Mouse (Mus musculus) B cell, adult 62 days (primary cell): ENCODE results near the gene Spsb2. TPM values are rescaled to one million over a fixed set of nuclear protein-coding genes. Genes with fewer than 3 reads are reported as not detected.

Experiments used
- total RNA-seq: library from RNA; stranded (reverse); gene quantifications from 4 replicates; pipeline ENCODE4 v1.2.4, GENCODE M21; 2023

Gene Spsb2
- 6.7 to 7.2 TPM (median 6.9 TPM) in 4 replicates for total RNA-seq

DNA sequence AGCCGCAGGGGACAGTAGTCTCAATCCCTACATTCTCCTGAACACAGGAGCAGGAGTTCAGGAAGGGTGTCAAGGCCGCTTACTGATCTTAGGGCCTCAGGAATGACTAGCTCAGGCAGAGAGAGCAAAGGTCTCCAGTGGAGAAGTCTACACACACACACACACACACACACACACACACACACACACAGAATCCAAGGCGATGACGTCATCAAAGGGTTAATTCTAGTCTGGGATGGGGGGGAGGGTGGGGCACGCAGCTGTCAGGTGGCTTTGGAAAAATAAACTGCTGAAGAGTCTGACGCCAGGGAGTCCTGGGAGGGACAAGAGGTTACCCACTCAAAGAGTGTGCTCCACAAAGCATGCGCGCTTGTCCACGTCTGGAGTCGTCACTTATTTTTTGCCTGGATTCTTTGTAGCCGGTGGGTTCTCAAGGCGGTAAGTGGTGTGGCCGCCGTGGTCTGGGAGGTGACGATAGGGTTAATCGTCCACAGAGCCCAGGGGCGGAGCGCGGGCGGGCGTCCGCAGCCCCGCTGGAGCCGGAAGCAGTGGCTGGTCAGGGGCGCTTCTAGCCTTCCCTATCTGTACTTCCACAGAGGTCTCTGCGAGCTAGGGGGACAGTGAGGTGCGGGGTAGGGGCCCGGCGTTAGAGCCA lies at the start of gene Spsb2:
Gene Spsb2 (plus strand): TSS at position 304 of the 655 bp plus-strand sequence.

DNA sequence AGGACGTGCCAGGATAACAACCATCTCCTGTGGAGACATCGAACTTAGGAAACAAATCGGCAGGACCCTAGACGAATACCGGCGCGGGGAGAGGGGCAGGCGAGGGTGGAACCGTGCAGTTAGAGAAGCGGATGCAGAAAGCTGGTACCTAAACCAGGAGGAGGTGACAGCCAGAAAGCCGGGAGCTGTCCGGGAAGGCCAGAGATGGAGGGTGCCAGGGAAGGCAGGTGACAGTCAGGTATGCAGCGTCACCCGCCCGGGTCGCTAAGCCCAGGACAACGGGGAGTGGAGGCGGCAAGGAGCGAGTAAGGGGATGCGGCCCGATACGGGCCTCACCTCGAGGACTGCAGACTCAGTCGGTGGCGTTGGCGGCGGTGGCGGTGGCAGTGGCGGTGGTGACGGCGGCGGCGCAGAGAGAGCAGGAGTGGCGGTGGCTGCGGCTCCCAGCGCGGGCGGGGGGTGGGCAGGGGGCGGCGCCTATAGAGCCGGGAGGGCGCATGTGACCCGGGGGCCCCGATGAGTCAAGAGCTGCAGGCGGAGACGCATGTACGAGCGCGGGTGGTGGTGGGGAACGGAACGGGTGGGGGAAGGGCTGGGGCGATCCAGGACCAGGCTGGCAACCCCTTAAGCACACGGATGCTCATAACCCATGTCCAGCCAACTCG lies 39.2 kb upstream of the Spsb2 start, which contains the start of gene Eno2:
Gene Eno2 (minus strand): TSS at position 573 of the 665 bp plus-strand sequence.

DNA sequence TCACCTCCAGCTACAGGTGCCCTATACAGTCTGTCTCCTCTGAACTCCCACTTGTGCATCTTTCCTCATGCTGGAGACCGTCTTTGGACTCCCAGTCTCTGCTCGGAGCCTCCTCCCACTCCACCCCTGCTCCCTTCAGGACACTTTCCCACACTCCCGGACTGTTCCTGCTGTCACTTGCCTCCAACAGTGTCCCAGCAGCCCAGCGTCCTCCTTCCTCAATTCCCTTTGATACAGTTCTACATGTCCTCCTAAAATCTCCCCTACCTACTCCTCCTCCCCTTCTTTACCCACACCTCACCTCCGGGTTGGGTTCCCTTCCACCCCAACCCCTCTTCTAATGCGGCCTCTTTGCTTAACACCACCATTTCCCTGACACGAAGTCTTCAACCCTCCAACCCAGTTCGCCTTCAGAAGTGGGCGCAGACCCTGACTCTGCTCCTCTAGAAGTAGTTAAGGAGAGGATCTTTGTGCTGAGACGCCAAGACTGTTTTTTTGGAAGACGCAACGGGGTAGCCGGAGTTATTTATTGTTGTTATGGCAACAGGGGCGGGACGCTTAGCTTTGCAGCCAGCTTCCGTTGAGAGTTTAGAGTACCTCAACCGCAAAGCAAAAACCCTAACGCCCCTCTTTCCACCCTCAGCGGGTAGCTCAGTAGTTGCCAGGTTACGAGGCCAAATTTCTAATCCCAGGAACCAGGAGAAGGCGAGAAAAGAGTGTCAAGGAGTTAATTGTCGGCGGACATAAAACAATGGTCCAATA lies 29.1 kb upstream of the Spsb2 start, which contains the start of gene Lrrc23:
Gene Lrrc23 (minus strand): TSS at position 506 of the 762 bp plus-strand sequence.

DNA sequence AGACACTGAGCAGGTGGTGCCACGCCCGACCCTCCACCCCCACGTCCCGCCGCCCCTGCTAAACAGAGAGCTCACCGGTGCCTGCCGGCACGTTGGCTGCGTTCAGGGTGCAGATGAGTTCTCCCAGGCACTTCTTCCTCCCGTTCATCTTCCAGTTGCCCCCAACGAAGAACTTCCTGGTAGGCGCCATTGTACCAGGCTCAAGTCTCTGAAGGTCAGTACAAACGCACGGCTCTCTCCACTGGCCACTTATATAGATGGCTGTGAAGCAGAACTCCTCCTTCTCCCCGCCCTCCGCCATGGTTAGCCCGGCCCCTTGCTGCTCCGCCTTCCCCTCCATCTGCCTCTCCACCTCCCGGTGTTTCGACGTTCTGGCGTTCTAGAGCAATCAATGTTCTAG lies 5.5 kb downstream of the Spsb2 start, which contains the start of gene Tpi1:
Gene Tpi1 (minus strand): TSS at position 364 of the 400 bp plus-strand sequence.

DNA sequence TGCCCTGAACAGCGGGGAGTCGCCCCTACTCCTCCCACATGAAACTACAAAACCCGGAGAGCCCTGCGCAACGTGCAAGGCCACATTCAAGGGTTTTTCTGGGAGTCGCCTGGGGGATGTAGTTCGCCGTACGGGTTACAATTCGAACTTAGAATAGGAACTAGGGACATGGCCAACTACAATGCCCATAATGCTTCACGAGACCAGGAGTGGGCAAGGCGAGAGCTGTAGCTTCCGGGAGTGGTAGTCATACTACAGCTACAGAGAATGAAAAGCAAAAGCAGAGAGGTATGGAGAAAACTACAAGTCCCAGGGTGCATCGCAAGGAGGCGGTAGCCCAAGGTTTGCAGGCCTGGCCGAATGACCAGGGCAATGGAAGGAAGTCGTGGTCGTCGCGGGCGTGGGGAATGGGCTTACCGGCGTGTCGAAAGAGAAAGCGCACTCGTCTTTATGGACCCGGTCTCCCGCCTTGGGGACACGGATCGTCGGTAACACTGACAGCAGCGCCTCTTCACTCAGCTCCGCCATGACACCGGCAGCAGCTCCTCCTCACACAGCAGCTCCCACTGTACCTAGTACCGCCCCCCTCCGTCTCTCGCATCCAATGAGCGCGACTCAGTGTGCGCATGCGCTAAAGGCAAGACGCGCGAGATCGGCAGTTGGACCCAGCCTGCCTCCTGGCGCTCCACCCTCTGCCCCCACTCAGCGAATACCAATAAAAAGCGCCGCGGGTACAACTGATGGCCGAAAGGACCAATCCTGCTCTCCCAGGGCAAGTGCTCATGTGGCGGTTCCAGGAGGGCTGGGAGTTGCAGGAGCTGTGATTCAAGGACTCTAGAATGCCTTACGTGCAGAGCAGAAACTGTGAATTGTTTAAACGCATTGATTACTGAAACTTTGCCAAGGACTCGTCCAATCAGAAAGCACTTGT lies 20.7 kb downstream of the Spsb2 start, which contains the start of the genes Usp5 and Cdca3:
Gene Usp5 (minus strand): TSS at position 617 of the 931 bp plus-strand sequence.
Gene Cdca3 (plus strand): TSS at position 680 of the 931 bp plus-strand sequence.

DNA sequence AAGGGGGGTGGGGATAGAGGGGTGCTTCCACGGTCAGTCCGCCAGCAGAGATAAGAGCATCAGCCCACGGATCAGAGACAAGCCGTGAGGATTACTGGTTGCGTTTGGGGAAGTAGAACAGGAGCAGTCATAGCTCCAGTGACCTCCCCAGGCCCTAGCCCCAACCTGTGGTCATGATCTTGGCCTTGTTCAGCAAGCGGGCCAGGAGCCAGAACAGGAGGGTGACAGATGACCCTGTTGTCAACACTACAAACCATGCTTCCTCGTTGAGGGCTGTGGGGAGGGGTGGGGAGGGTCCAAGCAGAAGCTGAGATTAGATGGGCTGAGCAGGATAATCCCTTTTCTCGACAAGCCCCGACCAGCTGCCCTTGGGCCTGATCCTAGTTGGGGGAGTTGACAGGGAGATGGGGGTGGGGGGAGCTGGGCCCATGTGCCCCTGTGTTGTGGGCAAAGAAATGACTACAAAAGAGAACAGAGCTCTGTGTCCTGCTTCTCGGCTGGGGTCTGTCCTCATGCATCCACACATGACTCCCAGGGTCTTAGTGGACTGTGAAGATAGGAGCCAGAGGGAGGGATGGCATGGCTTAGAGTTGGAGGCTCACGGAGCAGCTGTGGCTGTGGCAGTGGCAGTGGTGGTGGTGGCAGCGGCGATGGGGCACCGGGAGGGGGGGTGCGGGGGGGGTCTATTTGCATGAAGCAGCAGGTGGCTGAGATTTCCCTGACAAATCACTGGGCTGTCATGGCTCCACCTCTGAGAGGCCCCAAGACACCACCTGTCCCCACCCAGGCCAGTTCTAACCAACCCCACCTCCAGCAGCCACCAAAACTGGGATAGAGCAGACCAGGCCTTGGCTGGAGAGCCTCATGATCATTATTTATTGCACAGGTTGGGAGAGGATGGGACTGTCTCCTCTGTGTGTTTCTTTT lies 32.0 kb downstream of the Spsb2 start, which contains the start of gene Gnb3:
Gene Gnb3 (minus strand): TSS at position 35 of the 927 bp plus-strand sequence.

DNA sequence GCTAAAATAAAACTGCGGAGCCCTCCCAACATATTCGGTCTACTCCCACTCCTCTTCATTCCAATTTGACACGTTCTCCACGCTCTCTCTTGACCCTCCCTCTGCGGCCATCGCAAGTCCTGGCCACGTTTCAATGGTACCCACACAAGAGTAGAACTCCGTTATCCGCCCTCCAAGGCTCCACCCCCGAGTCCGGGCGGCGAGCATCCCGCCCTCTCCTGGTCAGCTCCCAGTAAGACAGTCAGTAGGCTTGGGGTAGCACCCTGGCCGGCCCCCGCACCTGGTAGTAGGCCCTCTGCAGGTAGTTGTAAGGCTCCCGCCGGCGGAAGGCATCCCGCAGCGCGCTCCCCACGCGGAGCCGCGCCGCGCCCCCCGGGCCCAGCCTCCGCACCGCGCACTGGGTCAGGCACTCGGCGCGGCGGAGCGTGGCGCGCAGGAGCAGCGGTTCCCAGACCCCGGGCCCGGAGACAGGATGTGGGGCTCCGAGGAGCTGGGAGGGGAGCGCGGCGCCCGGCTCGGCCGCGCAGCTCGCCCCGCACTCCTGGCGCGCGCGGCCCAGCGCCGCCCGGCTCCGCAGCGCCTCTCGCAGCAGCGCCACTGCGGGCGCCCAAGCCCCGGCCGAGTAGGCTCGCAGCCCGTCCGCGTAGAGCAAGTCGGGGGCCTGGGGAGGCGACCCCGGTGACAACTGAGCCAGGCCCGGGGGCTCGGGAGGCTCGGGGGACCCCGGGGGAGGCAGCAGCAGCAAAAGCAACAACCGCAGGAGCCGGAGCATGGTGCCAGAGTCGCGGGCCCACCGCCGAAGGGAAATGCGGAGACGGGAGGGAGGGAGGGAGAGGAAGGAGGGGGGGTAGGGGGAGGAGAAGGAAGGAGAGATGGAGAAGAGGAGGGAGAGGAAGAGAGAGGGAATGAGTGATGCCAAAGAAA lies 48.7 kb downstream of the Spsb2 start, which contains the start of gene P3h3:
Gene P3h3 (minus strand): TSS at position 837 of the 924 bp plus-strand sequence.

Other genes with a start within 250 kb of the Spsb2 start
- not detected in 4 replicates for gene C1rb, start 238.4 kb upstream of the Spsb2 start, total RNA-seq
- gene C1s2, start 172.6 kb upstream of the Spsb2 start, total RNA-seq, result not detected in 4 replicates
- 42.2 to 48.8 TPM (median 45.2 TPM) in 4 replicates for gene Lpcat3, start 145.6 kb upstream of the Spsb2 start, total RNA-seq
- 115 to 118 TPM (median 117 TPM) in 4 replicates for gene Emg1, start 96.5 kb upstream of the Spsb2 start, total RNA-seq
- gene Phb2, start 96.3 kb upstream of the Spsb2 start, total RNA-seq, result 203 to 223 TPM (median 208 TPM) in 4 replicates
- 539 to 564 TPM (median 559 TPM) in 4 replicates for gene Ptpn6, start 69.9 kb upstream of the Spsb2 start, total RNA-seq
- gene Grcc10, start 67.3 kb upstream of the Spsb2 start, total RNA-seq, result 241 to 258 TPM (median 254 TPM) in 4 replicates
- not detected in 4 replicates for gene Gm45234, start 52.6 kb upstream of the Spsb2 start, total RNA-seq
- 25.6 to 34.0 TPM (median 29.7 TPM) in 4 replicates for gene Atn1, start 52.1 kb upstream of the Spsb2 start, total RNA-seq
- 3.8 to 9.2 TPM (median 6.2 TPM) in 4 replicates for gene Eno2, start 39.0 kb upstream of the Spsb2 start, total RNA-seq
- 3.5 to 6.6 TPM (median 4.1 TPM) in 4 replicates for gene Lrrc23, start 28.9 kb upstream of the Spsb2 start, total RNA-seq
- 52.3 to 60.9 TPM (median 55.2 TPM) in 4 replicates for gene Tpi1, start 5.6 kb downstream of the Spsb2 start, total RNA-seq
- gene Usp5, start 20.8 kb downstream of the Spsb2 start, total RNA-seq, result 76.6 to 80.7 TPM (median 78.4 TPM) in 4 replicates
- gene Cdca3, start 20.9 kb downstream of the Spsb2 start, total RNA-seq, result 1.0 to 3.3 TPM (median 1.9 TPM) in 4 replicates
- not detected in 4 replicates for gene Gnb3, start 31.6 kb downstream of the Spsb2 start, total RNA-seq
- gene P3h3, start 49.1 kb downstream of the Spsb2 start, total RNA-seq, result not detected in 4 replicates
- 0.36 to 1.1 TPM (median 0.58 TPM) in 4 replicates for gene Gpr162, start 55.3 kb downstream of the Spsb2 start, total RNA-seq
- 0.63 to 1.4 TPM (median 1.1 TPM) in 4 replicates for gene Cd4, start 79.6 kb downstream of the Spsb2 start, total RNA-seq
- gene Lag3, start 103.0 kb downstream of the Spsb2 start, total RNA-seq, result 0.29 to 0.66 TPM (median 0.52 TPM) in 4 replicates
- gene Ptms, start 111.4 kb downstream of the Spsb2 start, total RNA-seq, result 43.8 to 58.5 TPM (median 52.8 TPM) in 4 replicates
- 93.4 to 104 TPM (median 97.7 TPM) in 4 replicates for gene Mlf2, start 122.7 kb downstream of the Spsb2 start, total RNA-seq
- 42.7 to 58.0 TPM (median 49.0 TPM) in 4 replicates for gene Cops7a, start 156.9 kb downstream of the Spsb2 start, total RNA-seq
- gene Pianp, start 188.0 kb downstream of the Spsb2 start, total RNA-seq, result 1.0 to 4.5 TPM in 2 of 4 replicates, not detected in the others
- 94.5 to 101 TPM (median 96.3 TPM) in 4 replicates for gene Zfp384, start 200.5 kb downstream of the Spsb2 start, total RNA-seq
- gene Ing4, start 231.1 kb downstream of the Spsb2 start, total RNA-seq, result 77.2 to 90.6 TPM (median 81.6 TPM) in 4 replicates
- 11.0 to 13.7 TPM (median 11.4 TPM) in 4 replicates for gene Acrbp, start 241.0 kb downstream of the Spsb2 start, total RNA-seq